Mouse (Mus musculus) kidney, postnatal 4 days (tissue): ENCODE measurements around the gene Nutf2-ps1.
"Not testable (repeated sequence)": the region's sequence is repeated elsewhere in the genome, so short reads cannot be mapped to it uniquely, and the experiment has no call there.

ENCODE experiments used
- DNase-seq, 2 experiments: peaks; one replicate each; pipeline ENCODE4 v3.0.0; 2021; ENCODE audit warnings: mixed read lengths in 2 of 2

Gene Nutf2-ps1

GRCm38 (mm10) chr19:53588968-53589367 is at the start of gene Nutf2-ps1:
Nutf2-ps1 (minus strand) TSS chr19:53589068.
- not testable (repeated sequence) for DNase-seq

- no peak for DNase-seq
Measured at GRCm38 (mm10) chr19:53638041-53638440, 49.2 kb upstream of the Nutf2-ps1 start.

GRCm38 (mm10) chr19:53621681-53622080 is 32.8 kb upstream of the Nutf2-ps1 start:
- DNase-seq: no peak

DNA sequence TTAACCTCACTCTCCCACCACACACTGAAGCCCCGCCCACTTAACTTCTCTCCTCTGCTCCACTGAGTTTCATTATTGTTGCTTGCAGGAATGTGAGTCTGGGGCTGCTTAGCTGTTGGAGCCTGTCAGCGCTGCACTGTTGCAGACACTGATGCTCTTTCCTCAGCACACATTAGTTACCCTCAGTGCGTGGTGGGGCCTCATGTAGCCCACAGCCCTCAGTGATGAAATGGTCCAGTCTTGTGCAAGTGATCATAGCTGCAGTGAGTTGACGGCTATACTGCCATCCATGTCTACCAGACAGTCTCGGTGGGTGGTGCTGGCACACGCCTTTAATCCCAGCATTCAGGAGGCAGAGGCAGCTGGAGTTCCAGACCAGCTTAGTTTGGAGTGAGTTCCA is 20.1 kb upstream of the Nutf2-ps1 start:
- peak; percentile 17 to 36 for DNase-seq

DNA sequence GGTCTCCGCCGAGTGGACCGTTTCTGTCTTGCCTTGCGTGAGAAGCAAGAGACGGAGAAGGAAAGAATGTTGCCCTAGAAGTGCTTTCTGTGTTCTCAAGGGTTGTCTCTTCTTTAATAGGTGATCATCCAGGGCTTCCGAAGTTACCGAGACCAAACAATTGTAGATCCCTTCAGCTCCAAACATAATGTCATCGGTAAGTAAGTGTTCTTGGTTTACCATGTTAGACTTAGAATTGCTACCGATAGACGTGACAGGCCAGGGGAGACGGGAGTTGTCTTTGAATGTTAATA is 12.4 kb upstream of the Nutf2-ps1 start:
- DNase-seq: no peak

GRCm38 (mm10) chr19:53600549-53601362 is 11.9 kb upstream of the Nutf2-ps1 start:
- DNase-seq: peak; percentile 67 to 82

DNA sequence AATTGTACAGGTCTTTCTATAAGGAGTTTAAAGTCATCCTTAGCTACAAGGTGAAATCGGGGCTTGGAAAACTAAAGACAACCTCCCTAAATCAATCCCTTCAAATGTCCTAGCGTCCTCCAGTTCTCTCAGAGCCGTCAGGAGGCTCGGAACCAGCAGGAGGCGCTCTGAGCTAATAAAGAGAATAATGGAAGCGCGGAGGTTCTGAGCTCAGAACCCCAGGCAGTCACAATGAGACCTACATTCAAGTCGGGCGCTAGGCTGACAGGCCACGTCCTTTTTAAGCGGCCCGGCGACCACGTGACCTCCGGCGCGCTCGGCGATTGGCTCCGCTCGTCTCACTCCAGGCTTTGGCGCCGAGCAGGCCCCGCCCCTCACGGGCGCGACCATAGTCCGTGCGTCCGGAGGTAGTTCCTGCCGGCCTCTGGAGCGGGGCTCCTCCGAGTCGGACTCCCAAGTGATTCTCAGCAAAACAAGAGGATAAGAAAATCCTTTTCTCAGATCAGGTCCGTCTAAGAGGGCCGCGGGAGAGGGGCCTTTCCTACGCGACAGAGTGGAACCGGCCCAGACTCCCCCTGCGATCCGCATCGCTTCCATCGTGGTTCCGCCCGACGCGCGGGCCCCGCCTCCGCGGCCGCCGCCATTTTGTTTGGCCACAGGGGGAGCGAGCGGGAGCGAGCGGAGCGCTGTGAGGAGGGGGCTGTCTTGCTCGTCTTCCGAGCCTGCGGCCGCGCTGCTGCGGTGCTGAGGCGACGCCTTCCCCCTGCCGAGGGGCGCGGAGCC is 11.1 kb upstream of the Nutf2-ps1 start, which contains the start of gene Smc3:
Smc3 (plus strand) TSS at position 642 of the 783 bp plus-strand sequence.
- DNase-seq: peak; percentile 100

DNA sequence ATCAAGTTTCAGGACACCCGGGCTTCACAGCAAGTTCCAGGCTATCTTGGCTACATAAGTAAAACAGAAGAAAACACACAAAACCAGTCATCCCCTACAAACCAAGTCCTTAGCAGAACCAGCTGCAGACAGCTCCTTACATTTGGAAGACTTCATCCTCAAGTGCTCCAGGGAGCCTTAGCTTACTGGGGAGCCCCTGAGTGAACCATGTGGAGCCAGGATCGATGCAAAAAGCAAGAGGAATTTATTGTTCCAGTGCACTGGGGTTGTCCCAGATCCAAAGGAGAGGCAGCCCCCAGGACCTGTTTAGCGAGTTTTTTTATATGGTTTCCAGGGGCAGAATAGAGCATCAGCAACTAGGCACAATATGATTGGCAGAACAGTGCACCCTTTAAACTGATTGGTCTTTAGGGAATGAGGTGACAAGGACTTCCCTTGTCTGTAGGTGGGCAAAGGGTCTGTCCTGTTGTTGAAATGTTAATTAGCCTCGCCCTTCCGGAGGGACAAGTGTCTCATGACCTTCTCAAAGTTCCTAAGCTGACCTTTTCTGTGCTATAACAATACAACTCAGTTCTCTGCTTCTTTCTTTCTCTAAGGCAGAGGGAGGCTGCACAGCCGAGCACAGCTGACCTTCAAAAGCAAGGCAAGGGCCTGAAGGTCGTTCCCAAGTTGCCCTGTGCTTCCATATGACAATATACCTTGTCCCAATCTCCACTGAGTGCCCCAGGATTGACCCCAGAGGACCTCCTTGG is 8.0 kb upstream of the Nutf2-ps1 start:
- no peak for DNase-seq

- not testable (repeated sequence) for DNase-seq
Measured at GRCm38 (mm10) chr19:53587686-53588085, 1.2 kb downstream of the Nutf2-ps1 start.

- not testable (repeated sequence) for DNase-seq
Measured at GRCm38 (mm10) chr19:53580271-53580670, 8.6 kb downstream of the Nutf2-ps1 start.

DNA sequence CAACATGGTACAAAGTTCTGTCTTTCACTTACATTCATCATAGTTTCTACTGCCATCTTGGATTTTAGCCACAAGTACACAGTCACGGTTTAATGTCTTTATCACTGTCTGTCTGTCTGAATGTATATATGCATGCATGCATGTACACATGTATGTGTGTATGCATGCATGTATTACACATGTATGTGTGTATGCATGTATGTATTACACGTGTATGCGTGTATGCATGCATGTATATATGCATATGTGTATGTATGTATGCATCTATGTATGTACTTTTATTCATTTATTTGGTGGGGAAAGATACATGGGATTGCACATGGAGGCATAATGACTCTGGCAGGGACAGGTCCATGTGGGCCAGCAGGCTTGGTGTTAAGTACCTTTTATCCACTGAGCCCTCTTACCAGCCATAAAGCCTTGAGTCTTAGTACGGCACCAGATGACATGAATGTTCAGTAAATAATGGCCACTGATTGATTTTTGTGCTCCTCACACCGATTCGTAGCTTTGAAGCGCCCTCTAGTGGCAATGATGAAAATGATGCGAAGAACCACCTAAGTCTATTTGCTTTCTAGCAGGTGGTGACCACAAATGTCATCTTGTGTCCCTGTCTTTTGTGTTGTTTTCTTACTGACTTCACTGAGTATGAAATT is 10.1 kb downstream of the Nutf2-ps1 start:
- DNase-seq: peak; percentile 64 to 76

DNA sequence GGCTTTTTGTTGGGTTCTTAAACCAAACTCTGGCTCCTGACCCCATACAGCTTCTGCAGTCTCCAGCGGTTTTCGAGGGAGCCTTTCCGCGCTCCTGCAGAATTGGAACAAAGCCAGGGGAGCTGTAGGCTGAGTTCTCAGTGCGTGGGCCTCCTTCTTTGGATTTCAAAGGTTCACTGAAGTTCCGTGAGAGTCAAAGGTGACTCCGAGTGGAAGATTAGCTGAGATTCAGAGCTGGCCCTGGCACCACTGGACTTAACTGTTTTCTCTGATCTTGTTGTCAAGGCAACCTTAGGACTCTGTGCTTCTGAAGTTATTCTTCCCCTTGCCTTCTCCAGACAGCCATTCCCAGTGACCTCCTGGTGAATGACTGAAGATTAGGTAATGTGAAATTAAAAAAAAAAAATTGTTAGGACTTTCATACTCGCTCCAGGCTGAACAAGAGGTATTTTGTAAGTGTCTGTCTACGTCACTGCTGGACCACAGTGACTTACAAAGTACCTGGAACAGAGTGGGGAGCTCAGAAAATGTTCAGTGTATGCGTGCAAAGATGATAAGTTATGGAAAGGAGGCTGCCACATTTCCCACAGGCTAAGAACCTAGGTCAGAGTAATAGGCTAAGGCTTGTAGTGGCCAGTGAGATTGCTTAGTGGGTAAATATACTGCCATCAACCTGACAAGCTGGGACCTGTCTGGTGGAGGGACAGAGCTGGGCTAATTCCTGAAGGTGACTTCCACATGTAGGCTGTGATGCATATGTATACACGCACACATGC is 11.7 kb downstream of the Nutf2-ps1 start:
- DNase-seq: peak; percentile 31 to 54

GRCm38 (mm10) chr19:53576061-53576460 is 12.8 kb downstream of the Nutf2-ps1 start:
- DNase-seq: no peak

DNA sequence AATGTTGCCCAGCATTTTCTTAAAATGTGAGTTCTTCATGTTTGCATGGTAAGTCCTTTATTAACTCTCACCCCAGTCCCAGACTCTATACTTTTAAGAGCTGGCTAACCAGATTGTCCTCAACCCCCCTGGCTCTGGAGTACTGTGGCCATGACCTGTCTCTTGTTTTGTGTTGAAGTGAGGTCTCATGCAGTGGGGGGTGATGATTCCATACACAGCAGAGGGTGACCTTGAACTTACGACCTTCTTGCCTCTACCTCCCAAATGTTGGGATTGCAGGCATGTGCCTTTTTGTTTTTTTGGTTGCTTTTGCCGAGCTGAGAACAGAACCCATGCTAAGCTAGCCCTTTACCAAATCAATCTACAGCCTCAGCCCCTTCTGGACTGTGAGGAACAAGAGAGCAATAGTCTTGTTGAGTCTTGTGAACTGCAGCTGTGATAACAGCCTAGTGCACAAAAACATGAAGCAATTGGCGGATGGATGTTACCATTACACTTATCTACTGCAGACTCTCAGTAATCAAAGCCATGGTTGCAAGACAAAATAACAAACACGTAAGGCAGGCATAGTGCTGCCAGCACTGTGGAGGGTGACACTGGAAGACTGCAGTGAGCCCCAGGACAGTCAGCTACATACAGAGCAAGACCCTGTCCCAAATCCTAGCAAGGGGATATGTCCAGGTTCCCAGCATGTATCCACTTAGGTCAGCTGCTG is 13.4 kb downstream of the Nutf2-ps1 start:
- DNase-seq: no peak

DNA sequence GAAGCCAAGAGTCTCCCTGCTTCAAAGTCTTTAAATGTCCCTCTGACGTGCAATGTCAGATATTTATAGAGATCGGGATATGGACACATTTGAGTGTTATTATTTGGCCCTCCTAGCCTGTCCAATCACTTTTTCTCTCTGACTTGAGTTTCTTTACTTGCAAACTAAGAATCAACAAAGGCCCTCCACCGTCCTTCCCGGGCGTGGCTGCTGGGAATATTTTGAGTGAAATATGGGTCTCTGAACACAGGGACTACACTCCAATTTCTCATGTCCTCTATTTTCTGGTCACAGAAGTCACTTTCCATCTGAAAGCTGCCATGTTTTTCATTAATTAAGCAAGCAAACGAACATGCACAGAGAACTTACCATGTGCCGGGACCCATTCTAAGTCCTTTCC is 14.3 kb downstream of the Nutf2-ps1 start:
- DNase-seq: no peak

DNA sequence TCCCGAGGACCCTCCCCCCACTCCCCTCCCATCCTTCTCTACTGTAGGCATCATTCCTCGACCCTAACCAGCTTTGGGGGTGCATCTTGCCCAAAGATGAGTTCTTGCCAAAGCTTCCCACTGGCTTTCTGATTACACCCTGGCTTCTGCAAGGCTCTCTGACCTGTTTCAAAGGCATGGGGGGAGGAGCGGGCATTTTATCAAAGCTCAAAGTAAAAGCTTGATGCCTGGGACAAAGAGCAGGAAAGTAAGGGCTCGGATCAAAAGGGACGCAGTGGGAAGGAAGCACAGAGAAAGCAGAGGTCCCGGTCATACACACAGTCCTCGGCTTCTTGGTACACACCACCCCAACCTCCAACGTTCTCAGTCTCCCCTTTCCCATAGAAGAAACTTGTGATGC is 14.7 kb downstream of the Nutf2-ps1 start:
- no peak for DNase-seq

DNA sequence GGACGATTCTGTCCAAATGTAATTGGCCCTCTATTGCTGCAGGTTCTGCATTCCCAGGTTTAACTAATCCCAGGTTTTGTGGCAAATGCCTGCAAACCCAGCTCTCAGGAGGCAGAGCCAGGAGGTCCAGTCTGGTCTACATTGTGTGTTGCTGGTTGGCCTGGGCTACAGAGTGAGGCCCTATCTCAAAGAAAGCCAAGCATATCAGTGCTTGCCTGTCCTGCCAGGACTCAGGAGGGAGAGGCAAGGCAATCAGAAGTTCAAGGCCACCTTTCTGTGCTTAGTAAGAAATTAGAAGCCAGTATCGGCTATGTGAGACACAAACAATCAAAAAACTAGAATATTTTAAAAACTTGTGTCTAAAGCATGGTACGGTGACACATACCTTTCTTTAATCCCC is 15.7 kb downstream of the Nutf2-ps1 start:
- no peak for DNase-seq

DNA sequence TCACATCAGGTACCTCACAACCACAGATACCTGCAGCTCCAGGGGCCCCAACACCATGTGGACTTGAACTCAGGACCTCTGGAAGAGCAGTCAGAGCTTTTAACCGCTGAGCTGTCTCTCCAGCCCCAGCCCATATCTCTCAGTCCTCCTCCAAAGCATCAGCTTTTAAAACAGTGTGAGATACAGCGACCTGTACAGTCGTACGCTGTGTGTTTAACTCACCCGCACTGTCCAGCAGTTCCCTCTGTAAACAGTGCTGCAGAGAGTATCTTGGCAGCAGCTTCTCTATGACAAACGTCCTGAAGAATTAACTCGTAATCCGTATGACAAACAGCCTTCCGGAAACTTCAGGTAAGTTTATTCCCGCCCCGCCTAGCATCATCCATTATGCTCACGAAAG is 16.3 kb downstream of the Nutf2-ps1 start:
- no peak for DNase-seq

DNA sequence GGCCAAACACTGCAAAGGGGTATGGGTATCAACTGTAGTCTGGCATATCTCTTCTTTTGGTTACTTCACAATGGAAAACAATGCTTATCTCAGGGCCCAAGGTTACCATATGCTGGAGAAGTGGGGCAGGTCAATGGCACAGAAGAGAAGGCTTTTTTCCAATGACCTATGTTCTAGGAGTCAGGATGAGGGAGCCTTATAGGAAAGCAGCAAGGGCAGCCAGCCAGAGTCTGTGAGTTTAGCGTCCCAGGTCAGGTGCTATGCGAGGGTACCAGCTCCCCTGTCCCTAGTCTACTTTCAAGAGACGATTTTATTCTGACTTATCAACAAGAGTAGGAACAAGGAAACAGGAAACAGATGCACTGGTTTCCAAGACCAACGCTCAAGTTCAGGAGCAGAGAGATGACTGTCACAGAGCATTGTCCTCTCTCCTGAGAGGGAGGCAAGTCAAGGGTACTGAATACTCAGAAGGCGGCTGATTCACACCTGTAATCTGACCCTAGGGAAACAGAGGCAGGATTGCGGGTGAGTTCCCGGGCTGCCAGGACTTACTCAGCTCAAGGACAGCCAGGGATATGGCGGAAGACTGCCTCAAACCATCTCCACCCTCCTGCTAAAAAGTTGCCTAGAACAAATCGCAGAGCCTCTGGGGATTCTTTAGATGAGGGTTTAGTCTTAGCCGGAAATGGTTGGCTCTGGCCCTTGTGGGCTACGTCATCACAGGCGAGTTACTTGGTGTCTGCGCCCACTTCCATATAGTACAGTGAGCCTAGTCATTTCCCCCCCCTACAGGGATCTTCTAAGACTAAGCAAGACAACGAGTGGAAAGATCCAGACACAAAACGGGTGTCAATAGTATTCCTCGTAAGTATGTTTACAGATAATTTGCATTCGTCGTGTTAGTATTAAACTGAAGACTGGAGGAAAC is 17.1 kb downstream of the Nutf2-ps1 start:
- no peak for DNase-seq

DNA sequence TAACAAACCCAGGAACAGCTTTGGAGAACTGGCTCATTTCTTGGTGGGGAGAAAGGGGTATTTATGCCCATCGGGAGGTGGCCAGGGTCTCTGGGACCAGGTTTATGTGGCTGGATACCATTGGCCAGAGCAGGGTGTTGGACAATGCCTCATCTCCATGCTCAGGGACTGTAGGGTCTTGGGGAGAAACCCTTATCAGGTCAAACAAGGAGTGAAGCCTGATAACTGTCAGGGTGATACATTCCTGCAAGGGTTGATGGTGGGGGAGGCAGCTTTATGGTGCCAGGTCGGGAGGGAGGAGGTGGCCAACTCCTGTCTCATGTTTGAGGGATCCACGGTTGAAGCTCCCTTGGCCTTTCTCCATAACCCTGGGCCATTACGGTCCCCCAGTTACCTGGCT is 17.8 kb downstream of the Nutf2-ps1 start:
- no peak for DNase-seq
